Mouse (Mus musculus) frontal cortex, postnatal 25 days (tissue): ENCODE measurements at regions not wholly inside any gene's neighbourhood (a gene's known extent, or its start where the extent isn't known, plus 50 kb on each side); places are given as distances from the start of the nearest gene placed in this dataset.

ENCODE experiments used
- DNase-seq, 2 experiments: peaks; one replicate each; pipeline ENCODE4 v3.0.0; 2022; ENCODE audit warnings: low spot score in 2 of 2

DNA sequence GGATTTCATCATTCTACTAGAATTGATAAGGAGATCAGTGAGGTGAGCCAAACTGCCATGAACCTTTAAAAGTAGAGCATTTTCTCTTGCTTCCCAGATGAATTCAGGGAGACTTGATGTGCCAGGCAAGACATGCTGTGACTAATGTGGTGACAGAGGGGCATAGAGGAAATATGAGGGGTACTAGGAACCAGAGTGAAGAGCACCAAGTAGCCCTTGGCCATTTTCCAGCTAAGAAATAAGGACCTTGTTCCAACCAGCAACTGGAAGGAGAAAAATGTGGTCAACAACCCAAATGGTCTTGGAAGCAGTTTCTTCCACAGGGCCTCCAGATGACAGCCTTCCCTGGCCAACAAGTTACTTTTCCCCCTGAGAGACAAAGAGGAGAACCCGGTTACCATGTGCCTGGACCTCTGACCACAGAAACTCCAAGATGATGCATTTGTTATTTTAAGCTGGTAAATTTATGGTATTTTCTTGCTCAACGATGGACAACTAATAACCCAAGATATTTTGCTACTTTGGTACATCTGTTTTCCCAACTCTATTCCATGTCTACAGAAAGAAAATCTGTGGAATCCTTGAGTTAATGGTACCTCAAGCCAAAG, 351.8 kb downstream of the Osr1 start:
- no peak for DNase-seq

DNA sequence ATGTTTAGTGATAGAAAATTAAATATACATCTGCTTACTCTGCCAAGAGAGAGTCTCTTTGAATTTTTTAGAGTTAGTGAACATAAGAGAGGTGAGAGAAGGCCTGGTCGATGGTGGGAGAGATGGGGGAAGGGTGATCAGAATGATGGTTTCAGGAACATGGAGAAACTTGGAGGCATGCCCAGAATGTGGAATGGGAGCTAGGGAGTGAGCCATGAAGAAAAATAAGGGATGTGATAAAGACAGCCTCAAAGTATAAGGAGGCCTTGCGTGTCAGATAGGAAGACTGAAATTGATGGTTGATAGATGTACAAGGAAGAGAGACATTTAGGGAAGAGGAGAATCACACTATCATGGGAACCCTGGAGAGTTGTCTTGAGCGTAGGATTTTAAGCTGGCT, 354.6 kb downstream of the Osr1 start:
- DNase-seq = no peak

DNA sequence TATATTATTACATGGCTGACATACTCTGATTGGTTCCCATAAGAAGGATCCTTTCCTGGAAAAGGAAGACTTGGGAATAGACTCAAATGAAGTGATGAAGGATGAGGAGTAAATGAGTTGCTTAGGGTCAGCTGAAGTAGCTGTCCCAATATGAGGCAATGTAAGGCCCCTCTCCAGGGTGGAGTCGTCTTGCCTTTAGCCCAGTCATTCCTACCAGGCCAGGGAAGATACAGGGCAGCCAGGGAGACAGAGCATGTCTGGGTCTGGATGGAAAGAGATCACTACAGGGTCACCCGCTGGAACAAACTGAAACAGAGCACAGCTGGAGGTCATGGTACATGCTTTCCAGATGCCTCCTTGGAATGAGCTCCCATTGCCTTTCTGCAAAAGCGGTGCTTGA, 364.2 kb downstream of the Osr1 start:
- DNase-seq = no peak

DNA sequence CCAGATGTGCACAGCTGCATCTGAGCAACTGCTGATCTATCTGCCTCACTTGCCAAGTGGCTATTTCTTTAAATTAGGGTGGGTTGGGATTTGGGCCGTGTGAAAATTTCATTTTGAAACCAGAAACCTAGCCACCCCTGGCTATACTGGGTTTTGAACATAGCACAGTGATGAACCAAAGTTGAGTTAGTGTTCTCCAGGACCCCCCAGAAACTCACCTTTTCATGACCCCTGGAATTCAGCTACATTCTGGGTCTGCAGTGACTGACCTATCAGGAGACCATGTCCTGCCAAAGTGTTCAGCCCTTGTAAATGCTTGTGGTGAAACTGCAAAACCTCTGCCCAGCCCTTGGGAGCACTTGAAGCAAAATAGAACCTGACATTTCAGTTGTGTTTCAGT, 371.4 kb downstream of the Osr1 start:
- no peak for DNase-seq

DNA sequence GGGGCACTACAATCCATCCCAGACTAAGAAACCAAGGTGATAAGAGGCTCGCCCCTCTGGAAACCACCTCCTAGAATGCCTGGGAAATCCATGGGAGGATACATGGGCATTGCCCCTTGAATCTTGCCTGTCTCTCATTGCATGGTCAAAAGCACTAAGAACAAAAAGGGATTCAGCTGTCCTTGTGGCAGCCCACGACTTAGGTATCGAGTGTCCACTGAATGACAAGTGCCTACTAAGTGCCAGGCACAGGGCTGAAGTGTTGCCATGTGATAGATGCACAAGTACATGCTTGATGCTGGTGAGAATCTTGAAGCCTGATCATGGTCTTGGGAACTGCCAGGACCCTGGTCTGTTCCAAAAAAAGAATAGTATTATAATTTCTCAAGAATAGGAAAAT, 371.9 kb downstream of the Osr1 start:
- no peak for DNase-seq

DNA sequence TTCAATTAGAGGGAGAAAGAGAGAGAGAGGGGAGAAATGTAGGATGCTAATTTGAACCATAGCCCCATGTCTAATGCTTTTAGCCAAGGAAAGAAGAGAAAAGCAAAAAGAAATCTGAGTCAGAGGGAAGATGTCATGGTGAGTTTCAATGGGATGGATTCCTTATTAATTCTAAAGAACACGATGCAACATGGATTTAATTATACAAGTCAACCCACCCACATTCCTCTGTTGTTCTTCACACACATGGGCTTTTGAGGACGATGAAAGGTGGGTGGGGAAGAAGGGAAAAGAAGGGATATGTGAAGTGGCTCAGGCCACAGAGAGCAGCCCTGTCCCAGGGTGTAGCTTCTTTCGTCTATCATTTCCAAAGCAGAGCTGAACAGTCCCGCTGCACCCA, 378.9 kb downstream of the Osr1 start:
- DNase-seq = no peak

DNA sequence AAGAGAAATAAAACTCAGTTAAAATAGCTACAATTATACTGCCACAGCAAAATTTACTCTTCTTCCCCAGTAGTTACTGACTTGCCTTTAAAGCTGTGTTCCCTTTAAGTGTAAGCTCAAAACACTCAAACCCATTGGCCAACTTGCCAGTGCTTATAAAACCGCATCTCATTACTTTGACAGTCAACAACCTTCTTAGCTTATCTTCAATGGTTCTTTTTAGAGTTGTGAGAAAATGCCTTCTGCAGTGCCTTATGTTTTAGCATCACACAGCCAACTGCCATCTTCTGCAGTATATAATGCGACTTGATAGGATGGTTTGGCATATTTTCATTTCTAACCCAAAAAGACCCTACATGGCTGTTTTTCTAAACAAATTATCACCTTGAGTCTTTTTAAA, 382.5 kb downstream of the Osr1 start:
- no peak for DNase-seq

DNA sequence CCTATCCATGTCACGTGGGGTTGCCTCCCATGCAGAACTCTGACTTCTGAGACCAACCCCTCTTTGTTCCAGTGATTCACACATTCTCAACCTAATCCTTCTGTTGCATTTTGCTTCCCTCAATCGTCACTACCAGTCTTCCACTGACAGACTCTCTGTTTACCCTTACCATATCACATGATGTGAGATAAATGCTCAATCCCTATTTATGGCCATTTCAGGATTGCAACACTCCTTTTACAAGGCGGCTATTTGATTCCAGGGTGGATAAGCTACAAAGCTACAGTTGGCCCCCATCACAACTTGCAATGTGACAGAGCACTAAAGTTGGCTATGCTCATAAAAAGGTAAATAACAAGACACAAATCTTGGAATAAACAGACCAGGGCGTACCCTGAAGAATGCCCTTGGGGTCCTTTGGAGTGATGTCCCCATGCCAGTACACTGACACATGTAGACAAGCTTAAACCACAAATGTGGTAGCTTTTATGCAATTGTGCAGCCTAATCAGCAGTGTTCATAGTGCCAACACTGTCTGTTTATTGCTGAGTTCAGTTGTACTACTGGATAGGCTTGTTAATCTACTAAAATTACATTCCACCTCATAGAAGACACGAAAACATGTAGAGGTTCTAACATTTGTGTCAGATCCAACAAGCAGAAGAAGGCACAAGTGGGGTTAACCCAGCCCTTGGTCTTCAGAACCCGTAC, 384.4 kb downstream of the Osr1 start:
- no peak for DNase-seq

DNA sequence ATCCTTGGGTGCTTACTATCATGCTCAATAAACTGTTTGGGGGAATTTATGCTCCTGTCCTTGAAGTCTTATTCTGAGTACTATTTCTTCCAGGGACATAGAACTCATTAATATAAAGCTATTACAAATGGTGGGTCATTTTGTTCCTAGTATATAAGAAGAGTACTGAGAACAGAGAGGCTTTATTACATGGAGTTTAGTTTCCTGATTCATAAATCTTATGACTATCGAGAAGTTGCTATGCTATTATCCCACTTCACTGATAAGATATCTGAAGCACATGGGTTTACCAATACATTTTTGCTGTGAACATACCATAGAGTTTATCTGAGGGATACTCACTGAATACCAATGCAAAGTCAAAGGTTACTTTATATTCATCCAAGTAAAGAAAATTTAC, 399.5 kb downstream of the Osr1 start:
- no peak for DNase-seq

DNA sequence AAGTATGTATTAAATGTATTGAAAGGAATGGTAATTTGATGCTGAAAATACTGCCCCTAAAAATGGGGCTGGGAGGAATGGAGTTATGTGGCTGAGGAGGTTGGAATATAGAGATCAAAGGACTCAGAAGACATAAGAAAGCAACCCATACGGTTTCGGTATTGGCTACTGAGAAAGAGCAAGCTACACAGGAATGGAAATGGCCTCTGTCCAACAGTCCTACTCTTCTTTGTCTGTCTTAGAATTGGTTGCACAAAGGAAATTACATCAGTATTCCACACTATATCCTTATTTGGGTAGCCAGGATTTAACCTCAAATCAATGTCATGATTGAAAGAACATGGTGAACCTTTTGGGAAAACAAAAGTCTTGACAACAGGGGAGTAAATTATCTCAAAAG, 399.0 kb upstream of the Nt5c1b start:
- no peak for DNase-seq

DNA sequence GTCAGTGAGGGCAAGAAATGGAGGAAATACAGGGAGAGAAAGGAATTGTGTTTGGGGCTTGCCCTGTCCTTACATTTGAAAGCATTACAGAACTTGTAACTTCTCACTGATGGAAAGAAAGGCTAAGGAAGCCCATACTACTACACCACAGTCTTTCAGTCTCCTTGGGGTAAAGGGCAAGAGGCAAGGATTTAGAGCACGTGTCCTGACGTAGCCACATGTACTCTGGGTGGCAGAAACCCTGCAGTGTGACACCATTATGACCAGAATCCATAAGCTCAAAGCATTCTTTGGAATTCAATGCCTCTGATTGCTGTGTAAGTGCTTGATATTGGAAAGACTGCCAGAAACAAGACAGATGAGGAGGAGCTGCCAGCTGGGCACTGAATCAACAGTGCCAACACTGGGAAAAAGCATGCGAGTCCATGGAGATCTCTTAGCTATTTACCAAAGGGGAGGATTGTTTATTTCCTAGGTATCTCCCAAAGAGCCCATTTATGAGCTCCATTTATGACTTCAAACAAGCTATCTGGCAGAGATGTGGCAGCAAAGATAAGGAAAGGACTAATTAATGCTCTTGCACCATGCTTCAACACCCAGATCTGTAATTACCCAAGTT, 391.2 kb upstream of the Nt5c1b start:
- no peak for DNase-seq

DNA sequence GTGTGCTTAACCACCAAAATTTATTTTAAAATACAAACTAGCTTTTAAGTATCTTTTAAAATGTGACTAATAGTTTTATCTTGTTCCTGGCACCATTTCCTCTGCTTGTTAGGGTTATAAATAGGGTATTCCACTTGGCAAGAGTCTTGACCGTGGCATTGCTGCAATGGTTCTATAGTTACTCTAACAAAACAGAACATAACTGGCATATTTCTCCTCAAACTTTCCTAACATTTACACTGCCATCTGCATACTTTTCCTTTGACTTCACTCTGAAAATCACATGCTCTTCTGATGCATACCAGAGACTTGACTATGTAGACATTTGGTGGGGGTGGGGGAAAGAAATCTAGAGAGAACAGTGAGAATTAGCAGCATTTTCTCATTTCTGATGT, 390.7 kb upstream of the Nt5c1b start:
- DNase-seq = no peak

DNA sequence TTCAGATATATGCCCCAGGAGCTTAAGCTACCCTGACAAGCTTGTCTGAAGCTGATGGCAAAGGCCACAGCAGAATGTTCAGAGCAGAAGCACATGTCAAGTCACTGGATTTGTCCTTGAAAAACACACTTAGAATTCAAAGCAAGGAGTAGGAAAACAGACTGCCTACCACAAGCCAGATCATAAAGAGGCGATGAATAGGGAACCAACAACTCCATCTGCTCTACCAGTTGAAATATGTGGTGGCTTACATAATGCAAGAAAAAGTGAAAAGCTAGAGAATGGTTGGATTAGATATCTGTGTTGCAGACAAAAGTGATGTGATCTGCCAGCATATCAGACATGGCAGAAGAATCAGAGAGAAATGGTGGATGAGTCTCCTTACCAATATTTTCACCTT, 378.5 kb upstream of the Nt5c1b start:
- DNase-seq = no peak

DNA sequence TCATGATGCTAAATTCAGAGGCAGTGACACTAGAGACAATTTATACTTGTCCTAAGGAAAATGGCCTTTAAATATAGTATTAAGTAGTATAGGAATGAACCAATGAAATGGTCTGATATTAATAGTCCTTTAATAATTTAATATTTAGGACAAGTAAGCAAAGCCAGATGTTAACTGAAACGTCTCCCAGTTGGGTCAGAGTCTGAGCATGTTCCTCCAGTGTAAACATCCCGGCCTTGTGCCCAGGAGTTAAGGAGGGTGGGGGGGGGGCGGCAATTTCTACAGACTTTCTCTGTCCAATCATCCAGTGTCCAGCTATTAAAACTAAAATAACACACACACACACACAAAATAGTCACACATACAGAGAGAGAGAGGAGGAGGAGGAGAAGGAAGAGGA, 374.1 kb upstream of the Nt5c1b start:
- DNase-seq = no peak

DNA sequence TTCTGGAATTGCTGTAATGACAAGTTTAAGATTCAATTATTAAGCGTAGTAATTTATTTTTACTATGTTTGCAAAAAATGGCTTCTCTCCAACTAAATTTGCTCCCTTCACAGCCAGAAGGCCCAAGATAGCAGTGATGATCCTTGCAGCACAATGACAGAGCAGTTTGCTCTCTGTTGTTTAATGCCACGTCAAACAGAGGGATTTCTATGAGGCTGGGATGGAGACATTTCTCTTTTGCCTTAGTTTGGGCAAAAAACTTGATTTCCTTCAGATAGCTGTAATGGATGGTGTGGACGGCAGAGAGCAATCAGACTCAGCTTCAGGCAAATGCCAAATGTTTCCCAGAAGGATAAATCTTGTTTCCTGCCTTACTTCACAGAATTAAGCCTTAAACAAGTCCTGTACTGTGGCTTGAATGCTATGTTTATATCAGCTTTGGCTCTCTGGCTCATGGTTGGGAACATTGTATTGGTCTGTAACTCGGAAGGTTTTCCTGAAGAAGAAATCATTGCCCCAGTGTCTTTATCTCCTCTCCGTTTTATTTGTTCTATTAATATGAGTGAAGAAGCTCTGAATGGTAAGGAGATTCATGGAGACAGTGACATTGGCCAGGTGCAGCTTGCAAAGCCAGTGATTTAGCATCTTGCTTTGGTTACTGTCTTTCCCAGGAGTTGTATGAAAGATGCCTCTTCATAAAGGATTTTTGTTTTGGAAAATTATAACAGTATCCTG, 373.2 kb upstream of the Nt5c1b start:
- no peak for DNase-seq

DNA sequence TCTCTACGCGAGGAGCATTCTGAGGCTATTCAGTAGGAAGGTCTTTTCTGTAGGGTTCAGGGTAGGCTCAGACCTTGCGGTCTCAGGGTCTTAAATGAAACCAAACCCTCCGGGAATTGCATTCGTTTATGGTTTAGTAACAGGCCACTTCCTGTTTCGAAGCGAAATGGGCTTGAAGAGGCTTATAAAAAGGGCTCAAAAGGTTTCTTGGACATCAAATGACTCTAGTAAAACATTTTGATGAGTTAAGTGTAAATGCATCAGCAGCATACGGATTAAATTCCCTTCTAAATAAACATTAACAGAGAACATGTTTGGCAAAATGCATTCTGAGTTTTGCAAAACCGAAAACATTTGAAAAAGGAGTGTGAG, 372.6 kb upstream of the Nt5c1b start:
- no peak for DNase-seq

DNA sequence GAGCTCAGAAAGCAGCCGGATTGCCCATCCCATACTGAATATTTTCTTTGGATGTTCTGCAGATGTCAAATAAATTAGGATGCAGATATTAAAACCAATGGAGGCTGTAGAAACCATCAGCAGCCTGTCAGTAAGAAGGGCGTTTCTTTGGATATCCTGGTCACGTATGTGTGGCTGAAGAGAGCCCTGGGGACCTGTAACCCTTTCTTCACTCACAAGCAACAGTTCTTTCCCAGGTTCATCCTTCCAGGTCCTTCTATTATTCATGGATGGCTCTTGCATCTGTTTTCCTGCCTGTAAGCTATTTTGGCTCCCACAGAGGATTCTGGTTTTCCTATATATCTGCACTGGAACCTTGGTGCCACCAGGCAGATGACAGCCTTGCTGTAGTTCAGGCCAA, 372.2 kb upstream of the Nt5c1b start:
- no peak for DNase-seq

DNA sequence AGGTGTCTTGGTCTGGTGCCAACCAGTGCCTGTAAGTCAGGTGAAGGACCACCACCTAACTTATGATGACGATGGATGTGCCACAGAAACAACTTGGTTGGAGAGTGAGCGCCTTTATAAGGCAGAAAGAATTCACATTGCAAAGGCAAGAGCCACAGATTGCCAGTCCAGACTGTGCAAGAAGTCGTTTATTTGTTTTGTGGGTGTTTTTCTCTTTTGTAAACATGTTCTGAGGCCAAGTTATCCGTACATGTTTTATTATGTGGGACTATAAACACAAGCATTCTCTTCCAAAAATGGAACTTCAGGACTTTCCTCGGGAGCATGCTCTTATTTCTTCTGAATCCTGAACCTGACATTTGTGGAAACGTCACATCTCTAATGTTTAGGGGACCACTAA, 369.8 kb upstream of the Nt5c1b start:
- no peak for DNase-seq

DNA sequence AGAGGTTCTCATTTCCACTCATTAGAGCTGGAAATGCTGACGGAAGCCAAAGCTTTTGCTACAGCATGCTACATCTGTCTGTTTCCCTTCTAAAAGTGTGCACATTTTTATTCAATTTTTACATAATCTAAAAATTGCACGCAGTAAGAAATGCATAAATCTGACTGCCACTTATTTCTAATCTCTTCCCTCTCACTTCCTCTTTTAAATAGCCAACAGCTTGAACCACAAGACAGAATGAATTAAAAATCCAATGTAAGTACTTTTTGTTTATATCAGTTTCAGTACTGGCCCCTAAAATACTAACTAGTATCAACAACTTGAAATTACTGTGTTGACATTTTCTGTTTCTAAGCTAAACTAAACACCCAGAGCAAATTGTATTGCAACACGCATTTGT, 361.3 kb upstream of the Nt5c1b start:
- DNase-seq = no peak

DNA sequence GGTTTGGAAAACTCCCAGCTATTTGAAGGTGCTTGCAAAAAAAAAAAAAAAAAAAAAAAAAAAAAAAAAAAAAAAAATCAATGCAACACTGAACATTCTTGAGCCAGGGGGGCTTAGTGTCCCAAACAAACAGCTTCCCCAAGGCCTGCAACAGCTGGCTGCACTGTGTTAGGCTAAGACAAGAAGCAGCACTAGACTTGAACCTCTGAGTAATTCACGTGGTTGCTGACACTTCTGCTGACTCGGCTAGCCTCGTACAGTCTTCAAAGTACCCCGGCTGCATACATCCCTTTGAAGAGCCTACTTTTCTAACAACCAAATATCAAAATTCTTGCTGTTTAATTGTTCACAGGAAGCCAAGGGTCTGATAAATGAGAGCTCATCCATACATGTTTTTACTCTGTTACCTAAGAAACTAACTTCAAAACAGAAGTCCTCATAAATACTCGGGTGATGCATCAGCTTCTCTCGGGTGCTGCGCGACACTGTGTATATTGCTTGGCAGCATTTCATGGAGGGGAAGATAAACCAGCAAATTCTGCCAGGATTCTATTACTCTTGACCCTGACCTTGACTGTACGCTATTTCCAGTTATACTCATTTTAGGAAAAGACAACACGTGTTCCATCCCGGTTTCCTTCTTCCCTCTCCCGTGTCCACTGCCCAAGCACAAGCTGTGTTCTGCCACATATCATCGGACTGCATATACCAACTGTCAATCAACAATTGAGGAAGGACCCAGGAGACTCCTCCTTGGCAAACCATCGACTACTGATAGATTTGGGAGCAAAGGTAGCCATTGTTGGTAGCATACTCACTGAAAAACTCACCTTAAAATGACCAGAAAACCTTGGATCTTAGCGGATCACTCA, 352.8 kb upstream of the Nt5c1b start:
- no peak for DNase-seq

DNA sequence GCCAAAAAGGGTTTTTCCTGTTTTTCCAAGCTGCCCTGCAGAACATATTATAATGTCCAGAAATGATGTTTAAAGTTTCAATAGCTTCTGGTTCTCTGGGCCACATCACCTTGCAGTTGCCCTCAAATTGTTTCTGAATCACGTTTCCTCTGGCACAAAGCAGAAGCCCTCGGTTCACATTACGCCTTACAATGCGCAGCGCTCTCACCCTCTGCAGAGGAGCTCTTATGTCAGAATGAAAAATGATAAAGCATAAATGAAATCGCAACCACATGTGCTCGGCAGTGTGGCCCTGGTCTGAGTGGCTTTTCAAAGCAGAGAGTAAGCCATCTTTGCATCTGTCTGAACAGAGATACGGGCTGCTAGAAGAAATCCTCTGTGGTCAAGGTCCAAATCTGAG, 334.3 kb upstream of the Nt5c1b start:
- DNase-seq = no peak

DNA sequence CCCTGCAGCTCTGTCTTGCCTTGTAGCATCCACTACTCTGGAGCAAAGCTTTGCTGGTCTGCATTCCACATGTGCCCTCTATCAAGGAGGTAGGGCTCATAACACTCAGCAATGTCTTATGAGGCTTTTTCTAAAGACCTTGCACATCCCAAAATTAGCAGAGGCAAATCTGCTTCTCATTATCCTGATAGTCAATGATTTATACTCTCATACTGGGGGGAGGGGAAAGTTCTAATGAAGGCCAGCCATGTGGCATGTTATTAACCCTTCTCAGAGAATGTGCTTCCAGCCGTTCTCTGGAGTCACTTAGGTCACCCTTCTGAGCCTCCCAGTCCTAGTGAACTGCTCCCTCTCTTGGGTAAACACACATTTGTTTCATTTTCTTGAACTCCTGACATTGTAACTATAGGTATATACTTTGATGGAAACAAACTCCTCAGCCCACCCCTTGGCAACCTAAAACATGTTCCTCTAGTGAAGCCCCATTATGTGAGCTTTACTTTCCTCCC, 307.7 kb upstream of the Nt5c1b start:
- DNase-seq = no peak
